Mouse (Mus musculus) lung, embryonic 14.5 days (tissue): ENCODE results near the gene Gm6710. TPM values are rescaled to one million over a fixed set of nuclear protein-coding genes. Genes with fewer than 3 reads are reported as not detected.
"Not testable (repeated sequence)": the region's sequence is repeated elsewhere in the genome, so short reads cannot be mapped to it uniquely, and the experiment has no call there.

Source experiments
- ATAC-seq: fragments of 200-750 bp; cut with Nextera tagmentation; 2 replicates; pipeline ENCODE4 v1.8.0; 2017; ENCODE audit warnings: mild to moderate bottlenecking, moderate TSS enrichment, moderate library complexity; ENCODE audit not compliant: insufficient read depth
- DNase-seq: peaks from one replicate; pipeline ENCODE4 v3.0.0-alpha.2; 2015
- H3K27ac ChIP-seq: fragments of 300-500 bp; sonication (generic); 2 replicates; pipeline ENCODE4 v1.5.1; 2014; ENCODE audit warnings: low read depth, mild to moderate bottlenecking, moderate library complexity
- H3K27me3 ChIP-seq: fragments of 300-500 bp; sonication (generic); 2 replicates; pipeline ENCODE4 v1.6.1; 2014; ENCODE audit warnings: low read length, control low read depth; ENCODE audit not compliant: insufficient read depth
- H3K36me3 ChIP-seq: fragments of 300-500 bp; sonication (generic); 2 replicates; pipeline ENCODE4 v1.6.1; 2014; ENCODE audit warnings: control low read depth; ENCODE audit not compliant: insufficient read depth
- H3K4me1 ChIP-seq: fragments of 300-500 bp; sonication (generic); 2 replicates; pipeline ENCODE4 v1.6.1; 2014; ENCODE audit warnings: antibody characterized with exemption, control low read depth; ENCODE audit not compliant: insufficient read depth
- H3K4me2 ChIP-seq: fragments of 300-500 bp; sonication (generic); 2 replicates; pipeline ENCODE4 v1.6.1; 2014; ENCODE audit warnings: mild to moderate bottlenecking
- H3K4me3 ChIP-seq: fragments of 300-500 bp; sonication (generic); 2 replicates; pipeline ENCODE4 v1.5.1; 2014; ENCODE audit warnings: low read depth, low read length
- H3K9ac ChIP-seq: fragments of 300-500 bp; sonication (generic); 2 replicates; pipeline ENCODE4 v1.6.1; 2014
- H3K9me3 ChIP-seq: fragments of 300-500 bp; sonication (generic); 2 replicates; pipeline ENCODE4 v1.6.1; 2016; ENCODE audit warnings: low read depth, low read length, control low read depth
- WGBS: fragments of 180-500 bp; shearing (Covaris S2); extraction: QIAGEN DNeasy Blood & Tissue Kit; methylation state at CpG from one replicate; pipeline ENCODE4 v1.1.7; 2014; 5-methylcytosine and 5-hydroxymethylcytosine counted together
- polyA plus RNA-seq: library from polyadenylated mRNA; unstranded; fragments of >200 nt; fragmentation: Nextera tagmentation; extraction: Ambion mirVana; gene quantifications from 2 replicates; pipeline ENCODE4 v1.2.1, GENCODE M21; 2014

Gene Gm6710
- 23.4 and 26.0 TPM in 2 replicates for polyA plus RNA-seq

GRCm38 (mm10) chr2:175869024-175869423, at the start of gene Gm6710:
TSS of gene Gm6710 (plus strand) at chr2:175869219.
- DNase-seq, result not testable (repeated sequence)

More at GRCm38 (mm10) chr2:175869024-175869423, at the start of gene Gm6710:
- not testable (repeated sequence) for H3K4me3 ChIP-seq, H3K27ac ChIP-seq, H3K9ac ChIP-seq, H3K9me3 ChIP-seq, H3K36me3 ChIP-seq, ATAC-seq, H3K4me2 ChIP-seq, H3K27me3 ChIP-seq, H3K4me1 ChIP-seq
- WGBS, result no CpG with 5 or more reads among the region's 7 CpGs

Other genes starting within 250 kb of the Gm6710 start
- not detected in 2 replicates for gene Gm11007, start 225.2 kb upstream of the Gm6710 start, polyA plus RNA-seq
- gene Zfp969, start 165.6 kb upstream of the Gm6710 start, polyA plus RNA-seq, result 27.8 and 34.1 TPM in 2 replicates
- not detected in 2 replicates for gene Gm2007, start 127.7 kb upstream of the Gm6710 start, polyA plus RNA-seq
- 1.1 and 1.4 TPM in 2 replicates for gene Gm14288, start 68.1 kb upstream of the Gm6710 start, polyA plus RNA-seq
- gene Zfp966, start 61.9 kb downstream of the Gm6710 start, polyA plus RNA-seq, result 4.4 and 5.1 TPM in 2 replicates
- 27.4 and 34.1 TPM in 2 replicates for gene Gm2026, start 96.1 kb downstream of the Gm6710 start, polyA plus RNA-seq